Mouse (Mus musculus): ENCODE results near the gene Txnrd2. TPM values are rescaled to one million over a fixed set of nuclear protein-coding genes. Genes with fewer than 3 reads are reported as not detected.

Gene Txnrd2
- total RNA-seq, 2 experiments from 2014 or later = 12.5 to 23.0 TPM

- no peak for ATAC-seq (replicated peaks; ENCODE audit: poor library complexity)
Observed at GRCm38 (mm10) chr16:18528656-18529055, 102.5 kb downstream of the Txnrd2 start.

Other genes with a start within 250 kb of the Txnrd2 start
- not detected in 2 replicates for gene Ccdc188, start 208.5 kb upstream of the Txnrd2 start, total RNA-seq (2015)
- not detected in 2 replicates for gene Ccdc188, start 208.5 kb upstream of the Txnrd2 start, total RNA-seq (2017)
- gene Zdhhc8, start 191.2 kb upstream of the Txnrd2 start, total RNA-seq (2015) = 7.3 and 7.6 TPM in 2 replicates
- gene Zdhhc8, start 191.2 kb upstream of the Txnrd2 start, total RNA-seq (2017) = 2.4 and 7.0 TPM in 2 replicates
- 95.7 and 111 TPM in 2 replicates for gene Trmt2a, start 177.7 kb upstream of the Txnrd2 start, total RNA-seq (2015)
- 86.1 and 95.9 TPM in 2 replicates for gene Trmt2a, start 177.7 kb upstream of the Txnrd2 start, total RNA-seq (2017)
- gene Ranbp1, start 177.7 kb upstream of the Txnrd2 start, total RNA-seq (2015) = 621 and 642 TPM in 2 replicates
- gene Ranbp1, start 177.7 kb upstream of the Txnrd2 start, total RNA-seq (2017) = 523 and 557 TPM in 2 replicates
- 0.44 TPM in 1 of 2 replicates, not detected in the other for gene Gm49776, start 168.1 kb upstream of the Txnrd2 start, total RNA-seq (2015)
- gene Gm49776, start 168.1 kb upstream of the Txnrd2 start, total RNA-seq (2017) = 0.62 TPM in 1 of 2 replicates, not detected in the other
- gene Dgcr8, start 137.1 kb upstream of the Txnrd2 start, total RNA-seq (2015) = 33.2 and 40.1 TPM in 2 replicates
- 44.1 and 50.9 TPM in 2 replicates for gene Dgcr8, start 137.1 kb upstream of the Txnrd2 start, total RNA-seq (2017)
- gene Tango2, start 78.3 kb upstream of the Txnrd2 start, total RNA-seq (2015) = 20.5 and 21.7 TPM in 2 replicates
- 7.6 and 8.6 TPM in 2 replicates for gene Tango2, start 78.3 kb upstream of the Txnrd2 start, total RNA-seq (2017)
- gene Arvcf, start 78.2 kb upstream of the Txnrd2 start, total RNA-seq (2015) = 0.20 and 1.2 TPM in 2 replicates
- 0.83 and 7.9 TPM in 2 replicates for gene Arvcf, start 78.2 kb upstream of the Txnrd2 start, total RNA-seq (2017)
- gene Comt, start 468 bp downstream of the Txnrd2 start, total RNA-seq (2015) = 42.8 and 55.1 TPM in 2 replicates
- 42.3 and 47.1 TPM in 2 replicates for gene Comt, start 468 bp downstream of the Txnrd2 start, total RNA-seq (2017)
- 6.4 and 7.3 TPM in 2 replicates for gene Gnb1l, start 72.3 kb downstream of the Txnrd2 start, total RNA-seq (2015)
- gene Gnb1l, start 72.3 kb downstream of the Txnrd2 start, total RNA-seq (2017) = 2.4 and 8.8 TPM in 2 replicates
- gene Rtl10, start 72.5 kb downstream of the Txnrd2 start, total RNA-seq (2015) = 5.8 and 8.1 TPM in 2 replicates
- 2.6 and 4.1 TPM in 2 replicates for gene Rtl10, start 72.5 kb downstream of the Txnrd2 start, total RNA-seq (2017)
- gene Tbx1, start 164.3 kb downstream of the Txnrd2 start, total RNA-seq (2015) = not detected in 2 replicates
- not detected in 2 replicates for gene Tbx1, start 164.3 kb downstream of the Txnrd2 start, total RNA-seq (2017)
- 0.76 TPM in 1 of 2 replicates, not detected in the other for gene Gp1bb, start 196.0 kb downstream of the Txnrd2 start, total RNA-seq (2015)
- gene Gp1bb, start 196.0 kb downstream of the Txnrd2 start, total RNA-seq (2017) = 0.25 TPM in 1 of 2 replicates, not detected in the other
- 0.79 and 1.4 TPM in 2 replicates for gene Gm49601, start 200.0 kb downstream of the Txnrd2 start, total RNA-seq (2015)
- 1.4 and 3.5 TPM in 2 replicates for gene Gm49601, start 200.0 kb downstream of the Txnrd2 start, total RNA-seq (2017)
- 7.0 and 9.1 TPM in 2 replicates for gene Sept5, start 203.6 kb downstream of the Txnrd2 start, total RNA-seq (2015)
- gene Sept5, start 203.6 kb downstream of the Txnrd2 start, total RNA-seq (2017) = 2.6 and 8.7 TPM in 2 replicates

Measured in megakaryocyte progenitor cell, adult 5-6 weeks (primary cell).